Mouse (Mus musculus) T-helper 2 cell (primary cell): Measurements from ENCODE around the gene Gys2.
"Not testable (repeated sequence)": the region's sequence is repeated elsewhere in the genome, so short reads cannot be mapped to it uniquely, and the experiment has no call there.

Experiments used
- in situ Hi-C: fragments of 300-600 bp; cut with MboI, MseI; formaldehyde crosslinking; loops from one replicate; pipeline ENCODE4 v1.15.1; 2025; ENCODE audit warnings: high pct_unique_total_duplicates

Gys2 gene

GRCm38 (mm10) chr6:142472801-142473203 is at the start of gene Gys2:
Gys2 (minus strand) TSS chr6:142473109.
- in situ Hi-C loops: no loop called here

- in situ Hi-C loops: loop anchor here (5.0 kb wide), 2 partner anchors 136 to 216 kb away; no protein-coding TSS in a partner anchor
These were observed 48.7 kb upstream of the Gys2 start for GRCm38 (mm10) chr6:142521591-142522110.

GRCm38 (mm10) chr6:142519110-142519509 is 46.2 kb upstream of the Gys2 start:
- in situ Hi-C loops: no loop called here

DNA sequence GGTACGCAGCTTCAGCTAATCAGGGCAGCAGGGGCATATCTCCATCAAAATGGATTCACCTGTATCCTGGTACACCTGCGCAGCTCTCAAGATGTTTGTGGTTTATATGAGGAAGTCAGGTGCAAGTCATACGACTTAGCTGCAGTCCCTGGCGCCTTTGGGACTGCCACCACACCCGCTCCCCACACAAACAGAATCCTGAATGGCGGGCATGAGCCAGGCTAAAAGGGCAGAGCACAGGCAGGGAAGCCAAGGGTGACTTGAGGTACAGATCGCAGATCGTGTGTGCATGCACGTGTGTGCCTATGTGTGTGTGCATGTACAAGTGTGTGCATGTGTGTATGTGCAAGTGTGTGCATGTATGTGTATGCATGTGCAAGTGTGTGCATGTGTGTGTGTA is 42.5 kb upstream of the Gys2 start:
- in situ Hi-C loops: not testable (repeated sequence)

DNA sequence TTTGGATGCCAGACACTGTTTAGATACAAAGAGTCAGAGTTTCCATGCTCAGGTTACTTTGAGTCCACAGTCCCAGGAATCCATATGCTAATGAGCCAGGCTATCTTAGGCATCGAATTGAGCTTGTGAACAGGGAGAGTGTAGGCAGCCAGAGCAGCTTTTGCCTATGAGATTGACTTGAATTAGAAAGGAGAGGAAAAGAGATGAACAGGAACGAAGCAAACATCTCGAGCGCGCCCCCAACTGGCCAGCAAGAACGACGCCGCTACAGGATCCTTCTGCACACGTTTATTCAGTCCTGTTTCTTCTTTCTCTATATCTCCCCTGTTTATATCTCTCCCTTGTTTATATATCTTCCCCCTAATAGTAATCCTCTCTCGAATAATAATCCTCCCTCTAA is 42.0 kb upstream of the Gys2 start:
- in situ Hi-C loops: no loop called here

GRCm38 (mm10) chr6:142512902-142513301 is 40.0 kb upstream of the Gys2 start:
- in situ Hi-C loops: no loop called here

DNA sequence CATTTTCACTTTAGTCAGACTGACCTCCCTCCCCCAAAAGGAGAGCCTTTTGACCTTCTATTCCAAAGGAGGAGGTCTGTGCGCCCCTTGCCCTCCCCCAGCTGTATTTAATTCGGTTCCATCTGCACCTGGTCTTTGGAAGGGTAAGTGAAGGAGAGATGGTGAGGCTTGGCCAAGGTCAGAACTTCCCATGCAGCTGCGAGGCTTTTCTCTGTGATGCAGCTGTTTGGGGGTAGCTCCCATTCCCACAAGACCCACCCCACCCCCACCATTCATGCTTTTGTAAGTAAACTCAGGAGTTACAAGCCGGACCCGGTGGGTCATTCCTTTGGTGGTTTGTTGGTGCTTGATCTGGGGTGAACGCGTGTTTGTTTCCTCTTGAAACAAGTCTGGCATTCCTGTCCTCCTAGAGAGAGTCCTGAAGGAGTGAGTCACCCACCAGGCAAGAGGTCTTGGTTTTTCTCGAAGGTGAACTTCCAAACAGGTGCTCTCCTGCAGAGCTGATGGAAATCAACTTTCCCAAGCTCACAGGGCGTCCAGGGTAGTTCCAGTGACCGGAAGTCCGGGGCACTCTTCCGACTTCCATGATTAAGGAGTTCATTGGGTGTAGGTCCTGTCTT is 38.7 kb upstream of the Gys2 start:
- in situ Hi-C loops: no loop called here

- in situ Hi-C loops: no loop called here
These were observed 35.8 kb upstream of the Gys2 start for GRCm38 (mm10) chr6:142508663-142509062.

GRCm38 (mm10) chr6:142507785-142508162 is 34.9 kb upstream of the Gys2 start, which contains the start of gene Ldhb:
Ldhb (minus strand) TSS chr6:142507957.
- in situ Hi-C loops: no loop called here

DNA sequence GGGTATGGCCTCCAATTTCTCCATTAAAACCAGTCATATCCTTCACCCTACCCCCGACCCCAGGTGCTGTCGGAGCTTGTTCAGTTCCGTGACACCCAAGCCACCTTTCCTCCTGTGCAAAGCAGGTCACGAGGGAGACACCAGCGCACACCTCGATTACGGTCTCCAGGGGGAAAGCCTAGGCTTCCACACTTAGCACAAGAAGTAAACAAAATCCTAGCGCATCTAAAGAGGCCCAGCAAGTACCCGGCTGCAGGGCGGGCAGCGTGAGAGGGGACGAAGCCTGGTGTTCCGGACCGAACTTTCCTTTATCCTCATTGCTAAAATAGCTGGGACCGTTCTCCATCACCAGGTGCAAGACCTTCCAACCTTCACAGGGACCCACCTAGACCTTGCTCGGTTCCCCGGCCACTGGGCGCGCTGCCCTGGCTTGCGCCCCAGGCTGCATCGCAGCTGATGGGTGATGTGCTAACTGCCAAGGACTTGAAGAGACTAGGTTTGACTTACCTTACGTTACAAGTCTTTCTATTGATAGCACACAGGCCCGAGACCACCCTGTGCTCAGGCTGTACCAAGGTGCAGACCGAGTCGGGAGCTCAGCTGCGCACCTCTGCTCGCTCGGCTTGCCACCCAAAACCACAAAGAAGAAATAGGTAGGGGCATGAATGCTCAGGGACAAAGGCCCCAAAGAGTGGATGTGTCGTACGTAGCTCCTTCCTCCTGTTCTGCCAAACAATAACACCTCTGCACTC is 34.3 kb upstream of the Gys2 start:
- in situ Hi-C loops: no loop called here

DNA sequence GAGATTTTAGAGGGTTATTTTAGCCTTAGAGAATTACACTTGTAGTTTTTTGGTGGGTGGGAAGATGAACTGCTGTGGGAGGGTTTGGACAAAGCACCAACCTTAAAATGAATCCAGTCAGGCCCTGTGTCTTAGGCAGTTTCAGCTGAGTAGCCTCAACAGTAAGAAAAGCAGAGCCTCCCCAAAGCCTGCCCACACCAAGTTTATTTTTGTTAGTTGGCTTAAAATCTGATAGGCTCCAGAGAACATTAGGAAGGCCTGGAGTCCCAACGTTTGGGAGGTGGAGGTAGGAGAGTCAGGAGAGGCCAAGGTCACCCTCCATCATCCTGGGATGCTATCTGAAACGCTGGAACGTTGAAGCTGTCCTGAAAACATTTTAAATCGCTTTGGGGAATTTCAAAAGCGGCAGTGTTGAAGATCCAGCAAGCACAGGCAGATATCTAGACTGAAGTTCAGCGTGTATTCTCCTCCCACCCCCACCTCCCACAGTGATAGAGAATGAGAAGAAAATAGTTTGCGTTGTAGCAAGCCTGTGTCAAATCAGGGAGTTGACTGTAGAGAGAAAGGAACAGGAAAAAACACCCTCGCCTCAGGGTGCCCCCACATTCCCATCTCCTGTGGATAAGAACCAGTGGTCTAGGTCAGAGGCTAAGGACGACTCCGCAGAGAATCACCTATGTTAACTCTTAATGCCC is 33.6 kb upstream of the Gys2 start:
- in situ Hi-C loops: no loop called here

DNA sequence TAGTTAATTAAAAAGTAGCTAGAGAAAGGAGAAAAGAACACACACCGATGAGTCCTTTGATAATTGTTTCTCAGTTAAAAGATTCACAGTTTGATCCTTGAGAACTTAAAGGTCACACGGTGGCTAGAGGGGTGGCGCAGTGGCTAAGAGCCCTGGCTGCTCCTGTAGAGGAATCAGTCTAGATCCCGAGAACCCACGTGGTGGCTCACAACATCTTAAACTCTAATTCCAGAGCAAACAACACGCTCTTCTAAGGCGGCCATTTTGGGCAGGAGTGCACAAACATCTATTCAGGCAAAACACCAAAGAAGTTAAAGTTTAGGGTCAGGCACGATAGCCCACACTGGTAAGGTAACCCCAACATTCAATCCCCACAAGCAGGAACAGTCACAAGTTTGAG is 30.7 kb upstream of the Gys2 start:
- in situ Hi-C loops: loop anchor here (5.0 kb wide), 1 partner anchor 156 kb away; the partner anchor contains the start of gene Pyroxd1

GRCm38 (mm10) chr6:142502519-142503125 is 29.7 kb upstream of the Gys2 start:
- in situ Hi-C loops: loop anchor here (5.0 kb wide), 1 partner anchor 155 kb away; the partner anchor contains the start of gene Pyroxd1

- in situ Hi-C loops: not testable (repeated sequence)
These were observed 17.2 kb upstream of the Gys2 start for GRCm38 (mm10) chr6:142490114-142490513.

DNA sequence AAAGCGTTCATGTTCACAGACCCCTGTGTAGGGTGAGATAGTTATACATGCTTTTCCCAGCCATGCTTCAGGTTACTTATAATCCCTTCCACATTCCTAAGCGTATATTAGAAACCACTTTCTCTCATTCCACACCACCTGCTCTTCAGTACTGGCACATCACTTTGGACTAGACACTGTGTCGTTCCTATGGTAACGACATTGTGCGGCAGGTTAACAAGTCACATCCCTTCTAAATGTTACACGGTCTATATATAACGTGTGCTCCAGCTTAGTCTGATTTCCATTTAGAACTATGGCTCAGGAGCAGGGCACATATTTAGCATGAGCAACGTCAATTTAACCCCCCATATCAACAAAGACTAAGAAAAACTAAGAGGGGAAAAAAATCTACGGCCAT is 14.7 kb upstream of the Gys2 start:
- in situ Hi-C loops: no loop called here

GRCm38 (mm10) chr6:142485478-142486123 is 12.7 kb upstream of the Gys2 start:
- in situ Hi-C loops: no loop called here

DNA sequence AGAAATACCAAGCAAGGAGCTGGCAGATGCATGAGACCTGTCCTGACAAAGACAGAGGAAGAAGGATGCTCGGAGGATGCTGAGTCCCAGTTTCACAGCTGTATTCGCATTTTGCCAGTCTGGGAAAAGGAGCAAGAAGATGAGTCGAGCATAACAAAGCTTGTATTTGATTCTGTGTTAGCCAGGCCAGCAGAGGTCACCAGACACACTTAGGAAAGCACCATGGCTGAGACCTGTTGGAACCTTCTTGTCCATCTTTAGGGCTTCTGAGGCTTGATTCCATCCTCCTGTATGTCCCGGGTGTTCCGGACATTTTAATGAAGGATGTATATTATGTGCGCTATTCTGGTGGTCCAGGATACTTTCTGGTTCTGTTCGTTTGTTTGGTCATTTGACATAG is 4.3 kb upstream of the Gys2 start:
- in situ Hi-C loops: no loop called here

DNA sequence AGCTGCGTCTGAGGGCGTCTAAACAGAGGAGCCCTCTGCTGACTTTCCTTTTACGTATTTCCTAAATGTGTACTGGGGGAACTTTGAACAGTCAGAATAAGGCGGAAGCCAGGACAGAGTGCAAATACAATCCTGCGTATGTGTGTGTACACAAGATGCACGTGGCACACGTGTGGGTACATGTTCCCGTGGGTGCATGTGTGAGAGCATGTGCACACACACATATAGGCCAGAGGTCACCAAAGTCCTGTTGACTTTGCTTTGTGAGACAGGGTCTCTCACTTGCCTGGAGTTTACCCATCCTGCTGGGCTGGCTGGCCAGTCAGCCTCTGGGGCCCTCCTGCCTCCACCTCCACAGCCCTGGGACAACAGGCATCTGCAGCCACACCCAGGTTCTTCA is 1.8 kb downstream of the Gys2 start:
- in situ Hi-C loops: no loop called here

DNA sequence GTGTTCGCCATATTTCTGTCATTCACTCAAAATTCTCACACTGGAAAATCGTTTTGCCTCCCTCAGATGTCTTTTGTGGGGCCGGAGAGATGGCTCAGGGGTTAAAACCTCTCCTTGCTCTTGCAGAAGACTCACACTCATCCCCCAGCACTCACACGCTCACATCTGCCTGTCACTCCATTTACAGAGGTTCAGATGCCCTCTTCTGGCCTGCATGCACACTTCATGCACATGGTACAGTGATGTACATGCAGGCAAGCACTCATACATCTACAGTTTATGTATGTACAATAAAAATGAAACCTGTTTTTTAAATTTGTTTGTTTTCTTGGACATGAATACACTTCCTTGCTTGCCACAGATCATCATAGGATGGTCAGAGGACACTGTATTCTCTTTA is 3.3 kb downstream of the Gys2 start:
- in situ Hi-C loops: no loop called here

GRCm38 (mm10) chr6:142462194-142462593 is 10.7 kb downstream of the Gys2 start:
- in situ Hi-C loops: no loop called here

DNA sequence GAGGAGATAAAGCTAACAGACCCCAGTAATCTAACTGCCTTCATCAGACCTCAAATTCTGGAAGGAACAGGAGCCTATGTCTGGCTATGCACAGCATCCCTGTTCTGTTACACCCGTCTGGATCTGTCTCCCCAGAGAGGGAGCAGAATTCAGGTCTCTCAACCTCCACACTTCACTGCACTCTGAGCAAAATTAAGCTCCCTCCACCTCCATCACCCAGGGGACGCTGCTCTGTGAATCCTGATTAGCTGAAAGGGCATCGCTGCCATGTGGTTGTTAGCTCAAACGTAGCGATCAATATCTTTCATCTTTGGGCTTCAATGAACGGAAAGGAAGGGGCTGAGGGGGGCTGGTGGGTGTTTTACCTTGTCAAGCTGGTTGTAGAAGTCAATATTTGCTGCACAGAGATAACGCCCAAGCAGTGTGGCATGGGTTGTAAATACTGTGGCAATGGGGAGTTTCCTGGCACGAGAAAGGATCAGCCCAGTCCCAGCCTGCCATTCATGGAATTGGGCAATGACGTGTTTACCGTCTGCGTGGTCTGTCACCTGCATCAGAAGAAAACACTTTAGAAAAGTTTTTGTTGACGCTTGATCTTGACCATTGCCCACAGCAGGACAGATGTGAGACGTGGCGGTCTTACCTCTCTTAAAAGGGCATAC is 13.8 kb downstream of the Gys2 start:
- in situ Hi-C loops: no loop called here
